Mouse (Mus musculus): ENCODE results near the gene Gm44596. TPM values are rescaled to one million over a fixed set of nuclear protein-coding genes. Genes with fewer than 3 reads are reported as not detected.

Gene Gm44596
- not detected in 2 replicates for polyA plus RNA-seq (2012; ENCODE audit: low replicate concordance)

GRCm38 (mm10) chr6:128375192-128375591 lies at the start of gene Gm44596, which contains the start of gene Tex52:
Gene Gm44596, plus strand, starts transcription at chr6:128375503.
Gene Tex52, plus strand, starts transcription at chr6:128375456.

GRCm38 (mm10) chr6:128355726-128356416 lies 19.4 kb upstream of the Gm44596 start, which contains the start of gene Tulp3:
Gene Tulp3, minus strand, starts transcription at chr6:128355851.

GRCm38 (mm10) chr6:128362381-128363006 lies 12.8 kb upstream of the Gm44596 start, which contains the start of the genes Rhno1 and Foxm1:
Gene Rhno1, minus strand, starts transcription at chr6:128362911.
Gene Foxm1, plus strand, starts transcription at chr6:128362967.

GRCm38 (mm10) chr6:128398996-128399395 lies 23.7 kb downstream of the Gm44596 start, which contains the start of gene Nrip2:
Gene Nrip2, plus strand, starts transcription at chr6:128399296.

GRCm38 (mm10) chr6:128424269-128425019 lies 49.1 kb downstream of the Gm44596 start, which contains the start of gene Itfg2:
Gene Itfg2, minus strand, starts transcription at chr6:128424931.

GRCm38 (mm10) chr6:128438317-128438870 lies 63.1 kb downstream of the Gm44596 start, which contains the start of gene Fkbp4:
Gene Fkbp4, minus strand, starts transcription at chr6:128438677.

Other genes with a start within 250 kb of the Gm44596 start
- 4.1 and 7.6 TPM in 2 replicates for gene Tspan9, start 231.9 kb upstream of the Gm44596 start, polyA plus RNA-seq (2012; ENCODE audit: low replicate concordance)
- gene Tead4, start 74.7 kb upstream of the Gm44596 start, polyA plus RNA-seq (2012; ENCODE audit: low replicate concordance), result not detected in 2 replicates
- gene Tulp3, start 19.7 kb upstream of the Gm44596 start, polyA plus RNA-seq (2012; ENCODE audit: low replicate concordance), result 2.0 and 2.4 TPM in 2 replicates
- 31.3 and 51.5 TPM in 2 replicates for gene Rhno1, start 12.6 kb upstream of the Gm44596 start, polyA plus RNA-seq (2012; ENCODE audit: low replicate concordance)
- gene Foxm1, start 12.5 kb upstream of the Gm44596 start, polyA plus RNA-seq (2012; ENCODE audit: low replicate concordance), result 6.1 and 17.4 TPM in 2 replicates
- 0.12 TPM in 1 of 2 replicates, not detected in the other for gene Tex52, start within 50 bp of the Gm44596 start, polyA plus RNA-seq (2012; ENCODE audit: low replicate concordance)
- 0.07 and 0.28 TPM in 2 replicates for gene Nrip2, start 23.8 kb downstream of the Gm44596 start, polyA plus RNA-seq (2012; ENCODE audit: low replicate concordance)
- 20.5 and 26.9 TPM in 2 replicates for gene Itfg2, start 49.4 kb downstream of the Gm44596 start, polyA plus RNA-seq (2012; ENCODE audit: low replicate concordance)
- 91.2 and 98.3 TPM in 2 replicates for gene Fkbp4, start 63.2 kb downstream of the Gm44596 start, polyA plus RNA-seq (2012; ENCODE audit: low replicate concordance)
- not detected in 2 replicates for gene Pzp, start 151.2 kb downstream of the Gm44596 start, polyA plus RNA-seq (2012; ENCODE audit: low replicate concordance)
- gene A2ml1, start 206.1 kb downstream of the Gm44596 start, polyA plus RNA-seq (2012; ENCODE audit: low replicate concordance), result not detected in 2 replicates
- gene Klrb1a, start 248.0 kb downstream of the Gm44596 start, polyA plus RNA-seq (2012; ENCODE audit: low replicate concordance), result 0.45 and 2.1 TPM in 2 replicates